Mouse (Mus musculus): ENCODE data around the gene Ndufv3. TPM values are rescaled to one million over a fixed set of nuclear protein-coding genes. Genes with fewer than 3 reads are reported as not detected.
A peak's percentile ranks its signal among the peaks of the same experiment; 100 is the strongest.

Gene Ndufv3
- polyA plus RNA-seq, 1 experiment from 2014 or later: 225 TPM

DNA sequence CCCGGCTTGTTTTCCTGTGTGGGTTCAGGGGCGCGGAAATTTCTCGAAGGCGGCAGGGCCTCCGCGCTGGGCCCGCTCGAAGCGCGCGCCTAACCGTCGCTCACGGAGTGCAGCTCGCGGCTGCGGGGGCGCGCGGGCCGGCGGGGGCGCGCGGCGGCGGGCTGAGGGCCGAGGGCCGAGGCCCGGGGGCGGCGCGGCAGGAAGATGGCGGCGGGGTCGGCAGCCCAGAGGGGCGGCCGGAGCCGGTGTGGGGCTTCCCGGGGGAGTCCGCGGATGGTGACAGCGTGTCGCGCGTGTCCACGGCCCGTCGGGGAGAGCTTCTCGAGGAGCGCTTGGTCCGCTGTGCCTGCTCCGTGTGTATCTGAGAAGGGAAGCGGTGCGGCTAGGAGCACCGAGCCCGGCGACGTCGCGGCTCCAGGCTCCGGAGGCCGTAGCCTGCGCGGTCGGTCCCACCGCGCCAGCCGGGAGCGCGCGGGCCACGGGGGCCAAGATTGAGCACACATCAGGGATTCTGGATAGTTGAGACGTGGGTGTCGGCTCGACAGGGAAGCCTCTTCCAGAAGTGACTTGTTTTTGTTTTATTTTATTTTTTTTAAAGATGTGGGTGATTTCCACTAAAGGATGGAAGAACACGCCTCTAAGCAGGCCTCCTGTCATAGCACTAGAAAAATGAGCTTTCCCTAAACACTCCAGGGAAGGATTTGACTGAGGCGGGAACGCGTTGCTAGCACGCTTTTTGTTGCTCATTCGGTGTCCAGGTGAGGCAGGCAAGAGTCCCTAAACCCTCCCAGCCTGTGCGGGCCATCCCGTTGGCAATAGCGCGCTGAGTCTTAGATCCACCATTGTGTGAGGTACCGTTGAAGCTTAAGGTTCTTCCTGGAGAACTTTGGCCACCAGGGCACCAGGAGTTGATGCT is 45.5 kb downstream of the Ndufv3 start:
- Histone ChIP-seq H3K4me3 (ENCODE audit: low read depth, low read length) (peak overlapping the region; percentile 80), H3K9ac (ENCODE audit: low read length) (peak overlapping the region; percentile 87), H3K9me3 (ENCODE audit: control insufficient read depth, low read length) (no peaks in the 10 kb centered on the region), H3K36me3 (ENCODE audit: control insufficient read depth, insufficient read depth, low read length) (no peaks in the 10 kb centered on the region), H3K4me1 (replicated peaks; ENCODE audit: control insufficient read depth, insufficient read depth, low read length) (peaks cover 22% of the 10 kb centered on the region), H3K27ac (ENCODE audit: low read depth, low read length) (peak overlapping the region; percentile 91), H3K4me2 (ENCODE audit: low read depth, low read length, severe bottlenecking) (peak overlapping the region; percentile 89), H3K27me3 (ENCODE audit: control insufficient read depth, insufficient read depth, low read length) (no peaks in the 10 kb centered on the region)
- WGBS: under 1% methylated on average over 86 of the region's 88 CpGs
- DNase-seq (ENCODE audit: low spot score): peak; percentile 66
- ATAC-seq (replicated peaks; ENCODE audit: low FRiP score): peak; percentile 50

DNA sequence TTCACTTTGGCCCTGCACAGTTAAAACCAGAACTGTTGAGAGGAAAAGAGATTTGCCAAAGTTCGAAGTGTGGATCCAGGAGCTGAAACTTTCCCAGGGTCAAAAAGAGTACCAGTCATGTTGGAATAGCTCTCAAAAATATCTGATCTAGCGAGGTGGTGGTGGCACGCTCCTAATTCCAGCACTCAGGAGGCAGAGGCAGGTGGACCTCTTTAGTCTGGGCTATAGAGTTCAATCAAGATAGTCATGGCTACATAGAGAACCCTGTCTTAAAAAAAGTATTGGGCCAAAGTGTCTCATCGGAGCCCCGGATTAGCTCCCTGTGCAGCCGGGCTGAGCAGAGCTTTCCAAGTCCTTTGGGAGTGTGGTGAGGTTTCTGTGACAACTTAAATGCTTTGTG is 46.4 kb downstream of the Ndufv3 start:
- Histone ChIP-seq H3K9ac (ENCODE audit: low read length) (peak overlapping the region; percentile 87), H3K36me3 (ENCODE audit: control insufficient read depth, insufficient read depth, low read length) (no peaks in the 10 kb centered on the region), H3K4me3 (ENCODE audit: low read depth, low read length) (peak overlapping the region; percentile 80), H3K4me1 (replicated peaks; ENCODE audit: control insufficient read depth, insufficient read depth, low read length) (peaks cover 22% of the 10 kb centered on the region), H3K27ac (ENCODE audit: low read depth, low read length) (no peak overlapping the region), H3K4me2 (ENCODE audit: low read depth, low read length, severe bottlenecking) (peak overlapping the region; percentile 89), H3K27me3 (ENCODE audit: control insufficient read depth, insufficient read depth, low read length) (no peaks in the 10 kb centered on the region), H3K9me3 (ENCODE audit: control insufficient read depth, low read length) (no peaks in the 10 kb centered on the region)
- 75% methylated on average over 6 of the region's 6 CpGs for WGBS
- no peak for DNase-seq (ENCODE audit: low spot score)
- no peak for ATAC-seq (replicated peaks; ENCODE audit: low FRiP score)

DNA sequence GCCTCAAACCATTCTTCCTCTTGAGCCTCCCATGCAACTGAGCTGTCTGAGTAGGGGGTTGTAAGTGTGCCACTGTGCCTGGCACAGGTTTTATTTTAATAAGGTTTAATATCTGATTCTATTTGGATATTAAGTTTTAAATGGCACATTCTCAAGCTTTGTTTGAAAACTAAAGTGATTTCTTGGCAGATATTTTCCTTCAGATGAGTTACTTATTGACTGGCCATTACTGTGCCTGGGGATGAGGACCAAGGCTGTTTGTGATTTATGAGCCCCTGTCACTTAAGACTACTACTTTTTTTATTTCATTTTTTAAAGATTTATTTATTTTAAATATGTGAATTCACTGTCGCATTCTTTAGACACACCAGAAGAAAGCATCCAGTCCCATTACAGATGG is 49.8 kb downstream of the Ndufv3 start:
- DNase-seq (ENCODE audit: low spot score): no peak
- Histone ChIP-seq H3K4me3 (ENCODE audit: low read depth, low read length) (no peak overlapping the region), H3K4me2 (ENCODE audit: low read depth, low read length, severe bottlenecking) (no peak overlapping the region), H3K9me3 (ENCODE audit: control insufficient read depth, low read length) (no peaks in the 10 kb centered on the region), H3K9ac (ENCODE audit: low read length) (no peak overlapping the region), H3K4me1 (replicated peaks; ENCODE audit: control insufficient read depth, insufficient read depth, low read length) (peaks cover 20% of the 10 kb centered on the region), H3K27ac (ENCODE audit: low read depth, low read length) (no peak overlapping the region), H3K27me3 (ENCODE audit: control insufficient read depth, insufficient read depth, low read length) (no peaks in the 10 kb centered on the region), H3K36me3 (ENCODE audit: control insufficient read depth, insufficient read depth, low read length) (no peaks in the 10 kb centered on the region)
- no peak for ATAC-seq (replicated peaks; ENCODE audit: low FRiP score)
- 97% methylated on average over 1 of the region's 1 CpGs for WGBS

DNA sequence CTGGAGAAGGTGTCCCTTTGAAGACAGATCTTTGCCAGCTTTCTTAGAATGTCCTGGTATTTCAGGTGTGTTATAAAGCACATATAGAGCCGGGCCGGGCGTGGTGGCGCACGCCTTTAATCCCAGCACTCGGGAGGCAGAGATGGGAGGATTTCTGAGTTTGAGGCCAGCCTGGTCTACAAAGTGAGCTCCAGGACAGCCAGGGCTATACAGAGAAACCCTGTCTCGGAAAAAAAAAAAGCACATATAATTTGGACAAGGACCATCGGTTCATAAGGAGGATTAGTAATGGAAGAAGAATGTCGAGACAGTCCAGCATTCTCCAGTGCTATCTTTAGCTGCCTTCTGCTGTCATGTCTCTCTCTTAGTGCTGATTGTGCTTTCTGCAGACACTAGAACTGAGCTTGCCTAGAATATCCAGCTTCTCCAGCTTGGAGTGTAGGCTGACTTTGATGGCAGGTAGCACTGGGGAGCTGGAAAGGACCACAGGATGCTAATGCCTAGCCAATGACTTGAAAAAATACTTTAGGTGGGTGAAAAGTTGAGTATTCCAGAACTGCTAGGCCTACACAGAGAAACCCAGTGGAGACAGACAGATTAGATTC is 50.5 kb downstream of the Ndufv3 start:
- 0 out of 2 replicates have a peak, but pooled peaks have one; percentile 75 for ATAC-seq (replicated peaks; ENCODE audit: low FRiP score)
- H3K36me3 ChIP-seq (ENCODE audit: control insufficient read depth, insufficient read depth, low read length): no peaks in the 10 kb centered on the region
- no peak overlapping the region for H3K4me2 ChIP-seq (ENCODE audit: low read depth, low read length, severe bottlenecking)
- peak; percentile 68 for DNase-seq (ENCODE audit: low spot score)
- H3K9ac ChIP-seq (ENCODE audit: low read length): no peak overlapping the region
- H3K27ac ChIP-seq (ENCODE audit: low read depth, low read length): no peak overlapping the region
- H3K9me3 ChIP-seq (ENCODE audit: control insufficient read depth, low read length): no peaks in the 10 kb centered on the region
- WGBS: 91% methylated on average over 9 of the region's 9 CpGs
- no peak overlapping the region for H3K4me3 ChIP-seq (ENCODE audit: low read depth, low read length)
- H3K4me1 ChIP-seq (replicated peaks; ENCODE audit: control insufficient read depth, insufficient read depth, low read length): peaks cover 20% of the 10 kb centered on the region
- no peaks in the 10 kb centered on the region for H3K27me3 ChIP-seq (ENCODE audit: control insufficient read depth, insufficient read depth, low read length)

DNA sequence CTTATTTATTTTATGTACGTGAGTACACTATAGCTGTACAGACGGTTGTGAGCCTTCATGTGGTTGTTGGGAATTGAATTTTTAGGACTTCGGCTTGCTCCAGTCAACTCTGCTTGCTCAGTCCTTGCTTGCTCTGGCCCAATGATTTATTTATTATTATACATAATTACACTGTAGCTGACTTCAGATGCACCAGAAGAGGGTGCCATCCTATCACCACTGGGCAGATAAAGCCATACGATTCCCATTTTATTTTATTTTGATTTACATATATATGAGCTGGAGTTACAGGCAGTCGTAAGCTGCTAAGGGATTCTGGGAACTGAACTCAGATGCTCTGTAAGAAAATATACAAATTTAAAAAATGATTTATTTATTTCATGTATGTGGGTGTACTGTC is 51.8 kb downstream of the Ndufv3 start:
- no peak for DNase-seq (ENCODE audit: low spot score)
- Histone ChIP-seq H3K4me2 (ENCODE audit: low read depth, low read length, severe bottlenecking) (no peak overlapping the region), H3K9ac (ENCODE audit: low read length) (no peak overlapping the region), H3K27ac (ENCODE audit: low read depth, low read length) (no peak overlapping the region), H3K4me1 (replicated peaks; ENCODE audit: control insufficient read depth, insufficient read depth, low read length) (peaks cover 12% of the 10 kb centered on the region; the same call in 1 of the 2 replicates), H3K36me3 (ENCODE audit: control insufficient read depth, insufficient read depth, low read length) (no peaks in the 10 kb centered on the region), H3K27me3 (ENCODE audit: control insufficient read depth, insufficient read depth, low read length) (no peaks in the 10 kb centered on the region), H3K9me3 (ENCODE audit: control insufficient read depth, low read length) (no peaks in the 10 kb centered on the region), H3K4me3 (ENCODE audit: low read depth, low read length) (no peak overlapping the region)
- ATAC-seq (replicated peaks; ENCODE audit: low FRiP score): no peak
- WGBS: 88% methylated on average over 5 of the region's 5 CpGs

DNA sequence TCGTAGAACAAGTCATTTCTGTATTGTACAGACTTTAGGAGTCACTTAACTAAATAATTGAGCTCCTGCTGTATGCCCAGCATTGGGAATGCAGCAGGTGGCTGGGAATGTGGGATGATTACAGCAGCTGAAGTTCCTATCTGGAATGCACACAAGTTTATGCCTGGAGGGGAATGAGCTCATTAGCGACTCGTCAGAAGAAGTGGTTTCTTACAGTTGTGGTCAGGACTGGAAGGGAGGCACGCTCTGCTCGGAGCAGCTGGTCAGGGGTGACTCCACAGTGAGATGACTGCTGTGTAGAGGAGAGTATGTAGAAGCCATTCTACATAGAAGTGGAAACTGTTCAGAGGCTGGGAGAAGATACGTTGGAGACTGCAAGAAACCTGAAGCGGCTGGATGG is 54.7 kb downstream of the Ndufv3 start:
- WGBS: 86% methylated on average over 7 of the region's 7 CpGs
- DNase-seq (ENCODE audit: low spot score): no peak
- Histone ChIP-seq H3K4me3 (ENCODE audit: low read depth, low read length) (no peak overlapping the region), H3K9ac (ENCODE audit: low read length) (no peak overlapping the region), H3K9me3 (ENCODE audit: control insufficient read depth, low read length) (no peaks in the 10 kb centered on the region), H3K27ac (ENCODE audit: low read depth, low read length) (no peak overlapping the region), H3K4me2 (ENCODE audit: low read depth, low read length, severe bottlenecking) (no peak overlapping the region), H3K36me3 (ENCODE audit: control insufficient read depth, insufficient read depth, low read length) (no peaks in the 10 kb centered on the region), H3K4me1 (replicated peaks; ENCODE audit: control insufficient read depth, insufficient read depth, low read length) (no peaks in the 10 kb centered on the region), H3K27me3 (ENCODE audit: control insufficient read depth, insufficient read depth, low read length) (no peaks in the 10 kb centered on the region)
- ATAC-seq (replicated peaks; ENCODE audit: low FRiP score): no peak

DNA sequence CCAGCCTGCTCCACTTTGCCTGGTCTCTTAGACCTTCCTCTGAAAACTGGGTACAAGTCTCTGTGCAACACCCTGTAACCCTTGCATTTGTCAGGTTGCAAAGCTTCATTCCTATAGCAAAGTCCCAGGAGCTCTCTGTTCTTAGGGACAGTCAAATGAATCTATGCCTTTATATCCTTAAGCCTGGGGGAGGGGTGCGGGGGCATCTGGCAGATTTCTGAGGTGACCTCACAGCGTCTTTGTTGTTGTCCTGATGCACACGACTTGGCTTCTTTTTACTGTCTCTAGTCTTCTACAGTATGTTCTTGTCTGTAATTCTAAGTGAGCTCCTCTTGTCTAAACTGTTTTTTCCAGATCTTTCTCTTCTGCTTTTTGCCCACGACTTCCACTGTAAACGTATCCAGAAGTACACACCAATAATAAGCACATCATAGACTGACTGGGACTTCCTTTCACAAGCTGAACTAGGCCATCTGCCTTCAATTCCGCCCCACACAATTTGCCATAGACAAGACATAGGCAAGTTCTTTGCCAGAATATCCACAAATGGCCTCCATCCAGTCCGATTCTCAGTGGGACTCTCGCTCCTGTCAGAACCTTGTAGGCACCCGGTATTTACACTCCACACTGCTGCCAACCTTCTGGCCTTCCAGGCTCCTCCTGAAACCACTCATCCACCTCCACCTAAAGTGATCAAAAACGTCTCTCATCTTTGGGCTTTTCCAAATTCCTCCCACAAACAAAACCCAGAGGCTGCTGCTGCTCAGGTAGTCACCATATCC is 56.7 kb downstream of the Ndufv3 start:
- WGBS: 90% methylated on average over 10 of the region's 10 CpGs
- Histone ChIP-seq H3K27ac (ENCODE audit: low read depth, low read length) (no peak overlapping the region), H3K9ac (ENCODE audit: low read length) (no peak overlapping the region), H3K4me1 (replicated peaks; ENCODE audit: control insufficient read depth, insufficient read depth, low read length) (peaks cover 9% of the 10 kb centered on the region; the same call in 1 of the 2 replicates), H3K4me3 (ENCODE audit: low read depth, low read length) (no peak overlapping the region), H3K27me3 (ENCODE audit: control insufficient read depth, insufficient read depth, low read length) (no peaks in the 10 kb centered on the region), H3K4me2 (ENCODE audit: low read depth, low read length, severe bottlenecking) (no peak overlapping the region), H3K9me3 (ENCODE audit: control insufficient read depth, low read length) (no peaks in the 10 kb centered on the region), H3K36me3 (ENCODE audit: control insufficient read depth, insufficient read depth, low read length) (no peaks in the 10 kb centered on the region)
- DNase-seq (ENCODE audit: low spot score) (no peak), ATAC-seq (replicated peaks; ENCODE audit: low FRiP score) (no peak)

DNA sequence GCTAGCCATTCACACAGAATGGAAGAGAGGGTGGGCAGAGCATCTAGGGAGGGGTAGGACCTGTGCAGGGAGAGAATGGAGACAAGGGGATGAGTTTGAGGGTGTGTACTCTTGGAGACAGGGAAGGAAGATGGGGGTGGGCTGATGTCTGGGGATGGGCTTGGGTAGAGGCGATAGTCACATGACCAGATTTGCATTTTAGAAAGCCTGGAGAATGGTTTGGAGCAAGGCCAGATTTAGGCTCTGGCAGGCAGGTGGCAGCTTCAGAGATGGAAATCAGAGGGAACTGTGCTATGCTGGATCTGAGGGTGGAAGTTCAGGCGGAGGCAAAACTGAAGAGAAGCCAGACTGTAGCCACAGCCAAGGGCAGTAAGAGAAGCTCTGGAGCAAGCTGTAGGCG is 60.4 kb downstream of the Ndufv3 start:
- WGBS: 72% methylated on average over 3 of the region's 3 CpGs
- H3K4me1 ChIP-seq (replicated peaks; ENCODE audit: control insufficient read depth, insufficient read depth, low read length): peaks cover 9% of the 10 kb centered on the region; the same call in 1 of the 2 replicates
- no peak overlapping the region for H3K4me2 ChIP-seq (ENCODE audit: low read depth, low read length, severe bottlenecking)

More for the DNA sequence above, 60.4 kb downstream of the Ndufv3 start:
- H3K27me3 ChIP-seq (ENCODE audit: control insufficient read depth, insufficient read depth, low read length): no peaks in the 10 kb centered on the region
- no peak overlapping the region for H3K27ac ChIP-seq (ENCODE audit: low read depth, low read length)
- no peak overlapping the region for H3K9ac ChIP-seq (ENCODE audit: low read length)
- H3K9me3 ChIP-seq (ENCODE audit: control insufficient read depth, low read length): no peaks in the 10 kb centered on the region
- H3K36me3 ChIP-seq (ENCODE audit: control insufficient read depth, insufficient read depth, low read length): no peaks in the 10 kb centered on the region
- no peak for DNase-seq (ENCODE audit: low spot score)
- H3K4me3 ChIP-seq (ENCODE audit: low read depth, low read length): no peak overlapping the region
- ATAC-seq (replicated peaks; ENCODE audit: low FRiP score): no peak

All from forebrain, embryonic 11.5 days (tissue).